ENCODE assay signal across 9 mouse cellular contexts in the genomic region with DNA sequence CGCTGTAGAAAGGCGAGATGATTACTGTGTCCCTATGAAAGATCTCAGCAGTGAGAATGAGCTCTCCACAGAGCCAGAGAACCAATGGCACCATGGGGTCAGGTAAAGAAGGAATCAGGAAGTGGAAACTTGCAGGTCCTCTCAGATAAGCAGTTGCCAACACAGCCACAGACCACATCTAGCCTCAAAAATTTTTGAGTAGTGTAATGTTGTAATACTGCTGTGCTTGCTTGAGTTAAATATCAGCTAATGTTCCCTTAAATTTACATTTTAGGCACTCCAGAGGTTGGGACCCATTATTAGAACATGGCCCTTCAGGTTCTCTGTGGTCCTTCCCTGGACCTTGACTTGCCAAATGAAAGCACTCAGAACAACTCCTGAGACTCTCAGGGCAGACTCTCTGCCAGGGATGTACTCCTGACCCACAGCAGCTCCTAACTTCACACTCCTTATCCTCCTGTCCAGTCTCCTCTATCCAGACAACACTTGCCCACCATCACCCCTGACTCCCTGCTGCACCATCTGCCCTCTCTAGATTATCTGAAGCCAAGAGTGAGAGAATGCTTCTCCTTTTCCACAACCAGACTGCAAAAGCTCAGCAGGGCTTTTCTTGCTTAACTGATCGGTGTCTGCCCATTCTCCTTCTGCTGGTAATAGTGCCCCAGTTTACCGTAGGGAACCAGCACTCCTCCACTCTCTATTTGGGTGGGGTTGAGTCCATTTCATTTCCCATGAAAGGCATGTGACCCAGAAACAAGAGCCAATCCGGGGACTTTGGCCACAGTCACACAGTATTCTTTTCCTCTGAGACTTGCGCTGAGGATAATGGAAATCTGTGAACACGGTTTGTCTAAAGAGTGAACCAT. TPM values are rescaled to one million over a fixed set of nuclear protein-coding genes. Genes with fewer than 3 reads are reported as not detected.
DNase-seq lines count a peak whose midpoint lies in the region; ATAC-seq and TF ChIP-seq lines count a peak whose summit lies in the region.
"Had no signal": no experiment of that assay in that cellular context is flagged by ENCODE, and none has a peak within 500 bp of the region (broad histone marks: within the 10 kb centered on the region; RNA-seq: fewer than 3 reads in every experiment).

No protein-coding gene starts in this region.

- peaks cover 30% of the 10 kb centered on the region for H3K4me1 ChIP-seq in intestine, embryonic 16.5 days (ENCODE audit: control insufficient read depth, insufficient read depth, low read length)
- H3K4me1 ChIP-seq in intestine, embryonic 15.5 days (replicated peaks): peaks cover 23% of the 10 kb centered on the region
- H3K4me1 ChIP-seq in bone marrow macrophage, adult 2 months (ENCODE audit: control insufficient read depth, insufficient read depth, low read length): peaks cover 43% of the 10 kb centered on the region
- H3K4me1 ChIP-seq in cortical plate, adult 2 months (ENCODE audit: control insufficient read depth, insufficient read depth, low read length): peaks cover 16% of the 10 kb centered on the region

- peak overlapping the region; percentile 35; the same call in 1 of the 2 replicates for H3K27ac ChIP-seq in intestine, embryonic 16.5 days (ENCODE audit: low read length)
- H3K27ac ChIP-seq in intestine, embryonic 15.5 days: no peak overlapping the region
- peak overlapping the region; percentile 26 for H3K27ac ChIP-seq in bone marrow macrophage, adult 2 months (ENCODE audit: insufficient read depth, low read depth, low read length)
- H3K27ac ChIP-seq in cortical plate, adult 2 months (ENCODE audit: insufficient read depth, low read length): 0 out of 2 replicates have a peak overlapping the region, but pooled peaks have one; percentile 16

- H3K9me3 ChIP-seq in intestine, embryonic 16.5 days (ENCODE audit: control insufficient read depth, low read length): no peaks in the 10 kb centered on the region
- H3K9me3 ChIP-seq in intestine, embryonic 15.5 days: no peaks in the 10 kb centered on the region

- H3K27me3 ChIP-seq in intestine, embryonic 16.5 days (replicated peaks; ENCODE audit: control insufficient read depth, insufficient read depth, low read length): no peaks in the 10 kb centered on the region
- no peaks in the 10 kb centered on the region for H3K27me3 ChIP-seq in intestine, embryonic 15.5 days (replicated peaks)

- ATAC-seq in intestine, embryonic 16.5 days: no peak
- no peak for ATAC-seq in intestine, embryonic 15.5 days
- ATAC-seq: forebrain, postnatal 0 days had no signal

- no peak overlapping the region for H3K4me3 ChIP-seq in intestine, embryonic 16.5 days (ENCODE audit: low read length)
- H3K4me3 ChIP-seq in intestine, embryonic 15.5 days (replicated peaks): no peak overlapping the region
- peak overlapping the region; percentile 73 for H3K4me3 ChIP-seq in bone marrow macrophage, adult 2 months (ENCODE audit: insufficient read depth, low read length)
- H3K4me3 ChIP-seq in cortical plate, adult 2 months (ENCODE audit: insufficient read depth, low read length): no peak overlapping the region

- no peak for TF ChIP-seq POLR2A in bone marrow macrophage, adult 2 months (IDR thresholded peaks at IDR 0.05; ENCODE audit: borderline replicate concordance, low read depth, low read length)
- TF ChIP-seq POLR2A in cortical plate, adult 2 months (IDR thresholded peaks at IDR 0.05; ENCODE audit: extremely low read depth, insufficient read depth, low read length): no peak

- 66% methylated on average over 7 of the region's 7 CpGs for WGBS in intestine, embryonic 16.5 days
- WGBS in intestine, embryonic 15.5 days: 77% methylated on average over 7 of the region's 7 CpGs

- no peak for TF ChIP-seq CTCF in bone marrow macrophage, adult 2 months (IDR thresholded peaks at IDR 0.05; ENCODE audit: low read depth, low read length)
- TF ChIP-seq CTCF in cortical plate, adult 2 months (IDR thresholded peaks at IDR 0.05; ENCODE audit: extremely low read depth, insufficient read depth, low read length): no peak

- H3K36me3 ChIP-seq in intestine, embryonic 16.5 days (ENCODE audit: control insufficient read depth, insufficient read depth, low read length): no peaks in the 10 kb centered on the region
- H3K36me3 ChIP-seq in intestine, embryonic 15.5 days: no peaks in the 10 kb centered on the region

- H3K4me2 ChIP-seq in intestine, embryonic 16.5 days (ENCODE audit: low read depth, low read length): no peak overlapping the region
- no peak overlapping the region for H3K4me2 ChIP-seq in intestine, embryonic 15.5 days (replicated peaks)

- peak; percentile 28 for DNase-seq in lung, postnatal 14 days
- DNase-seq in urinary bladder, adult 2 months (ENCODE audit: low spot score): no peak
- no peak for DNase-seq in ovary, postnatal 14 days (ENCODE audit: low spot score)
- DNase-seq in spleen, postnatal 14 days (ENCODE audit: low spot score in 2 of 2): no peak
- DNase-seq: forebrain, postnatal 0 days had no signal

- no peak overlapping the region for H3K9ac ChIP-seq in intestine, embryonic 16.5 days (ENCODE audit: low read depth, low read length)
- H3K9ac ChIP-seq in intestine, embryonic 15.5 days: no peak overlapping the region
- H3K9ac ChIP-seq: forebrain, postnatal 0 days had no signal

RNA-seq across cellular contexts. Expression of gene Lcmt1, which starts 3.5 kb away (rescaled TPM):
- 43.1 and 47.0 TPM in 2 replicates for polyA plus RNA-seq in intestine, embryonic 16.5 days (2015; fragmentation: Nextera tagmentation; extraction: Ambion mirVana)
- 42.9 and 46.5 TPM in 2 replicates for polyA plus RNA-seq in intestine, embryonic 15.5 days (2015; fragmentation: Nextera tagmentation; extraction: Ambion mirVana)
- polyA plus RNA-seq in bone marrow macrophage, adult 2 months (2012; ENCODE audit: insufficient read depth, insufficient read length, missing spikeins): 26.1 and 28.0 TPM in 2 replicates
- polyA plus RNA-seq in cortical plate, adult 2 months (2012; rRNA removed): 92.4 and 97.5 TPM in 2 replicates
- polyA plus RNA-seq in urinary bladder, adult 2 months (2012; rRNA removed): 36.6 and 38.2 TPM in 2 replicates

RNA-seq across cellular contexts. Expression of gene Arhgap17, which starts 3.6 kb away (rescaled TPM):
- 21.8 and 23.6 TPM in 2 replicates for polyA plus RNA-seq in intestine, embryonic 16.5 days (2015; fragmentation: Nextera tagmentation; extraction: Ambion mirVana)
- polyA plus RNA-seq in intestine, embryonic 15.5 days (2015; fragmentation: Nextera tagmentation; extraction: Ambion mirVana): 20.4 and 20.8 TPM in 2 replicates
- polyA plus RNA-seq in bone marrow macrophage, adult 2 months (2012; ENCODE audit: insufficient read depth, insufficient read length, missing spikeins): 160 and 171 TPM in 2 replicates
- polyA plus RNA-seq in cortical plate, adult 2 months (2012; rRNA removed): 17.2 and 20.1 TPM in 2 replicates
- polyA plus RNA-seq in urinary bladder, adult 2 months (2012; rRNA removed): 27.4 and 27.9 TPM in 2 replicates
